Mouse (Mus musculus) frontal cortex, postnatal 25 days (tissue): Measurements from ENCODE around the gene Hist1h2ab.
"Not testable (repeated sequence)": the region's sequence is repeated elsewhere in the genome, so short reads cannot be mapped to it uniquely, and the experiment has no call there.

Experiments used
- DNase-seq, 2 experiments: peaks; one replicate each; pipeline ENCODE4 v3.0.0; 2022; ENCODE audit warnings: low spot score in 2 of 2

Gene Hist1h2ab

DNA sequence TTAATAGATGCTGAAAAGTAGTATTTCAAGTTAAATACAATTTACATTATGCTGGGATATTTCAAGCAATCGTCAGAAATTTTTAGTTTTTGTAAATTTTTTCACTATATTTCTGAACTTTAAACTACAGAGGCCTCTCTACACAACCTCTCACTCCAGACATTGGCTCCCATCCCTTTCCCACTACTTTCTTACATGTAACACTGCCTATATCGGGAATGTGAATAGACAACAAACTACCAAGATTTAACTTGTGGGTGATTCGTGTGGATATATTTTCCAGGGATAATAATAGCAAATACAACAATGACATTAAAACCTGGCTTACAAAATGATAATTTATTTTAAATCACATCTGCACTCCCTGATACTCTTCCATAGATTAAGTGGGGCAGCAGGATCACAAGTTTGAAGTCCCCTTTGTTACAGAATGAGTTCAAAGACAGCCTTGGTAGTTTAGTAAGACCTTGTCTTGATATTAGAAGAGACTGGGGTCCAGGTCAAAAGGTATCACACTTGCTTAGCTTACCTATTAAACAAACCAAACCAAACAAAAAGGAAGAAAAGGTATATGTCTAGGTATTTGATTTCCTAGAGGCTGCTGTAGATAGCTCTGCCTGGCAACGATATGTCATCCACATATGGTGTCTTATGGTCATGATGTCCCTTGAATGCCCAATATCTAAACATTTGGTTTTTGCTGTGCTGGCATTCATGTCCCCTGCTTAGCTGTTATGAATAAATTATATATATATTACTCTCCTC is 2.6 kb downstream of the Hist1h2ab start:
- no peak for DNase-seq

GRCm38 (mm10) chr13:23755000-23755399 is 4.1 kb downstream of the Hist1h2ab start:
- DNase-seq = no peak

GRCm38 (mm10) chr13:23756790-23757189 is 5.9 kb downstream of the Hist1h2ab start, which contains the start of gene Hist1h4b:
TSS of gene Hist1h4b (plus strand) at chr13:23757013.
- DNase-seq = peak; percentile 75 to 83

DNA sequence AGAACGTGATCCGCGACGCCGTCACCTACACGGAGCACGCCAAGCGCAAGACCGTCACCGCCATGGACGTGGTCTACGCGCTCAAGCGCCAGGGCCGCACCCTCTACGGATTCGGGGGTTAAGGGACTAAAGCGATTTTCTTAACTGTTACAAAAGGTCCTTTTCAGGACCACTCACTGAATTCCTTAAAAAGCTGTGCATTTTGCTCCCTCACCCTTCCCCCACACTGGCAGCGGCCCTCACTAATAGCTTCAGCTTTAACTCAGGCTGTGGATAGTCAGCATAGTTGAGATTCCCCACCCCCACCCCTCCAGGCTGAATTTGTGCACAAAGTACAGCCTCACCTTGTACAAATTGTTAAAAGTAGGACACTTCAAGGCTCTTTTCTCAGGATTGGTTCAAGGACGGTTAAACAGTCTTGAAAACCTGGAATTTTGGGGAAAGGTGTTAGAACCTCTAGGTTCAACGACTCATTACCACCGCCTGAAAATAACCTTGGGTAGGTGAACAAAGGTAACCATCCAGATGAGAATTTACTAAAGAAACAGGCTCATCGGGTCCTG is 6.4 kb downstream of the Hist1h2ab start:
- DNase-seq = no peak

DNA sequence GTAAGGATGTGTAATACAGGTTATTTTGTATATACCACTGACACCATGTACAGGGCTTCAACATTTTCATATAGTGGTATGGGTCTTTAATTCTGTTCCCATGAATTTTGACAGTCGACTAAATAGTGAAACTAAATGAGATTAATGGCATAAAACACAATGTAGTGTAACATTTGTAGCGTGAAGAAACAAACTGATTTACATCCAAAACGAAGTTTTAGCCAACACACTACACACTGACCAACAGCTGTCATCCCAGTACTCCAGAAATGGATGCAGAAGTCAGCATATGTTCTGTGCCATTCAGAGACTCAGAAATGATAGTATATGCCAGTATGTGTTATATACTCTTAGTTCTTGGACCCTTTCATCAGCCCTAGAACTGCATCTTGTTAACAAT is 7.0 kb downstream of the Hist1h2ab start:
- DNase-seq = no peak

- DNase-seq = no peak
These were observed 8.4 kb downstream of the Hist1h2ab start for GRCm38 (mm10) chr13:23759251-23759771.

- DNase-seq = no peak
These were observed 9.0 kb downstream of the Hist1h2ab start for GRCm38 (mm10) chr13:23759916-23760239.

- peak in 1 of 2 experiments; percentile 13 for DNase-seq
These were observed 9.5 kb downstream of the Hist1h2ab start for GRCm38 (mm10) chr13:23760240-23760971.

GRCm38 (mm10) chr13:23760972-23761864 is 10.3 kb downstream of the Hist1h2ab start, which contains the start of gene Hist1h4a:
TSS of gene Hist1h4a (minus strand) at chr13:23761230.
- DNase-seq = peak; percentile 96 to 98

DNA sequence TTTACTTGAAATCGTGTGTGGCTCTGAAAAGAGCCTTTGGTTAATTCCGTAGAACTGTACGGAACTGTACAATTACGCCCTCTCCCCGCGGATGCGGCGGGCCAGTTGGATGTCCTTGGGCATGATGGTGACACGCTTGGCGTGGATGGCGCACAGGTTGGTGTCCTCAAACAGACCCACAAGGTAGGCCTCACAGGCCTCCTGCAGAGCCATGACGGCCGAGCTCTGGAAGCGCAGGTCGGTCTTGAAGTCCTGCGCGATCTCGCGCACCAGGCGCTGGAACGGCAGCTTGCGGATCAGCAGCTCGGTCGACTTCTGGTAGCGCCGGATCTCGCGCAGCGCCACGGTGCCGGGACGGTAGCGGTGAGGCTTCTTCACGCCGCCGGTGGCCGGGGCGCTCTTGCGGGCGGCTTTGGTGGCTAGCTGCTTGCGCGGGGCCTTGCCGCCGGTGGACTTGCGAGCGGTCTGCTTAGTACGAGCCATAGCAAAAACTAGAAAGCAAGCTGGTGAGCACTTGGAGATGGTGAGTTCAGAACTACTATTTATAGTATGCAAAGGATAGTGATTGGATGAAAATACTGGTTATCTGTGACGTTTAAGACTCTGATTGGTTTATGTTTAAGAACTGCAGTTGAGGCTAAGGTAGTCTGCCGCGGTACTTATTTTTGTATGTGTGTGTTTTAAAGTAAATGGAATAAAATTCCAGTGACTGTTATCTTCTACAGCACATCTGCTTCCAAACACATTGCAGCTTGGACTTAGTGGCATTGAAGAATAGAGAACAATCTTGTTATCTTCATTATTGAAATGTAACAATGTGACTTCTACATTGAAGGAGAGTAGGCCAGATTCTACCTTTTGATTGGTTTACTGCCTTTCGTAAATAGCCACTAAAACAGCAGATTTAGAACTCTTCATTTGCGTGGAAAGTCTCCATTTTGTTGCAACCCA is 11.2 kb downstream of the Hist1h2ab start, which contains the start of gene Hist1h3a:
TSS of gene Hist1h3a (minus strand) at position 516 of the 951 bp plus-strand sequence.
- DNase-seq = peak; percentile 30 to 35

DNA sequence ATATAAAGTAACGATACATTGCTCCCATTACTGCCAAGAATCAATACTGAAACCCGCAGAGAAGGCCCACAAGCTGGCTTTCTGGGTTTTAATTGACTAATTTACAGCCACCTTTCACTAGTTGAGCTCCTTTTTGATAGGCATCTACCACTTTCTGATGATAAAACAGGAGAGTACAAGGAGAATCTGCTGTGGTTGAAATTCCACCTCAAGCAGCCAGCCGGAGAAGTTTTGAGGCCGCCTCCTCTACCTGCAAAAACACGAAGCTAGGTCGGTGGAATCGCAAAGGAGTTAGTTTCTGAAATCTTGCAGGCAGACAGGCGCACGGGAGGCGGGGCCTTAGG is 12.3 kb downstream of the Hist1h2ab start:
- DNase-seq = no peak

- peak; percentile 65 to 71 for DNase-seq
These were observed 12.8 kb downstream of the Hist1h2ab start, which contains the start of gene Hist1h1a for GRCm38 (mm10) chr13:23763586-23764323. TSS of gene Hist1h1a (plus strand) at chr13:23763666.

GRCm38 (mm10) chr13:23764324-23765171 is 13.6 kb downstream of the Hist1h2ab start:
- DNase-seq = no peak

DNA sequence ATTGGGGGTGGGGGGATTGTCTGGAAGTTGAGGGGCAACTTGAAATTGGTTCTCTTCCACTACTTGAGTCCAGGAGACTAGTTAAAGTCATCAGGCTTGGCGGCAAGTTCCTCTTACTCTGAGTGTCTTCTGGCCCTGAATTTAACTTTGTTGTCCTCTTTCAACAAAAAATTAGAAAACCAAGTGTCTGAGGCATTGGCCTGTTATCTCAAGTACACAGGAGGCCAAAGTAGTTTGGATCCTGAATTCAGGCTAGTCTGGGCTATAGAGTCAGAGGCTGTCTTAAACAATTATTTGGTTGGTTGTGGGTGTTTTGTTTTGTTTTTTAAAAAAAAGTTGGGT is 14.2 kb downstream of the Hist1h2ab start:
- DNase-seq = no peak

DNA sequence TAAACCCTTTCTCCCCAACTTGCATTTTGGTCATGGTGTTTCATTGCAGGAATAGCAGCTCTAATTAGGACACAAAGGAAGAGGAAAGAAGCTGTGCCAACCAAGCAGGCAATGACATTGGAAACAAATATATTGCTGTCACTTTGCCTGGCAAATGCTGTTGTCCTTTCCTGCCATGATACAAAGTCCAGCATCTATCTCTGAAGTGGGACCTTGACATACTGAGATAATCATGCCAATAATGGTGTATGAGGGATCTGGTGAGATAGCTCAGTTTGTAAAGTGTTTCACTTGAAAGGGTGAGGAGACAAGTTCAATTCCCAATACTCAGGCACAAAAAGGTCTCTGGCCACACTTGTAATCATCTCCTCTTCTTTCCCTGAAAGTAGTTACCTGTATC is 15.8 kb downstream of the Hist1h2ab start:
- DNase-seq = no peak

GRCm38 (mm10) chr13:23768834-23769397 is 18.0 kb downstream of the Hist1h2ab start:
- no peak for DNase-seq

GRCm38 (mm10) chr13:23769613-23770012 is 18.7 kb downstream of the Hist1h2ab start, which contains the start of gene Trim38:
TSS of gene Trim38 (plus strand) at chr13:23769913.
- not testable (repeated sequence) for DNase-seq
